Mouse (Mus musculus) spleen, embryonic (tissue): ENCODE data around the gene Casc3.
"Not testable (repeated sequence)": the region's sequence is repeated elsewhere in the genome, so short reads cannot be mapped to it uniquely, and the experiment has no call there.

Experiments
- CTCF ChIA-PET: fragments of 350-600 bp; sonication (Branson Sonifier 250); formaldehyde crosslinking; loops from one replicate; lab custom pipeline; 2022; lab: Charles Lee

Casc3 gene

GRCm38 (mm10) chr11:98816706-98817239 is 12.1 kb downstream of the Casc3 start:
- CTCF ChIA-PET: interaction anchor here (1.1 kb wide), 1 partner anchor 67 kb away, joined by 3 read pairs; no protein-coding TSS in a partner anchor

GRCm38 (mm10) chr11:98820968-98821367 is 16.3 kb downstream of the Casc3 start:
- CTCF ChIA-PET: interaction anchor here (0.7 kb wide), 1 partner anchor 62 kb away, joined by 4 read pairs; no protein-coding TSS in a partner anchor

- CTCF ChIA-PET: not testable (repeated sequence)
These were observed 21.4 kb downstream of the Casc3 start for GRCm38 (mm10) chr11:98826071-98826470.

- CTCF ChIA-PET: no interaction called here
These were observed 23.2 kb downstream of the Casc3 start for GRCm38 (mm10) chr11:98827877-98828276.

GRCm38 (mm10) chr11:98829091-98829775 is 24.5 kb downstream of the Casc3 start:
- CTCF ChIA-PET: interaction anchor here (0.6 kb wide), 1 partner anchor 170 kb away, joined by 10 read pairs; no protein-coding TSS in a partner anchor

- CTCF ChIA-PET: interaction anchor here (0.5 to 0.7 kb wide), 3 partner anchors 12 to 154 kb away, joined by 3 read pairs; no protein-coding TSS in a partner anchor
These were observed 25.2 kb downstream of the Casc3 start for GRCm38 (mm10) chr11:98829875-98830274.

- CTCF ChIA-PET: interaction anchor here (0.7 kb wide), 2 partner anchors 52 to 308 kb away, joined by 3 to 5 read pairs; no protein-coding TSS in a partner anchor
These were observed 30.6 kb downstream of the Casc3 start for GRCm38 (mm10) chr11:98835296-98835695.

GRCm38 (mm10) chr11:98835725-98836124 is 31.0 kb downstream of the Casc3 start:
- CTCF ChIA-PET: interaction anchor here (0.7 kb wide), 2 partner anchors 51 to 309 kb away, joined by 3 to 5 read pairs; no protein-coding TSS in a partner anchor

GRCm38 (mm10) chr11:98836128-98836527 is 31.4 kb downstream of the Casc3 start:
- CTCF ChIA-PET: interaction anchor here (0.6 kb wide), 1 partner anchor 1470 kb away, joined by 3 read pairs; no protein-coding TSS in a partner anchor

- CTCF ChIA-PET: interaction anchor here (0.6 to 0.7 kb wide), 2 partner anchors 574 to 1470 kb away, joined by 3 to 4 read pairs; no protein-coding TSS in a partner anchor
These were observed 32.0 kb downstream of the Casc3 start, which contains the start of gene Rapgefl1 for GRCm38 (mm10) chr11:98836651-98837141. TSS of gene Rapgefl1 (plus strand) at chr11:98836785.

GRCm38 (mm10) chr11:98837231-98837704 is 32.6 kb downstream of the Casc3 start:
- CTCF ChIA-PET: interaction anchor here (0.5 to 0.7 kb wide), 3 partner anchors 81 to 574 kb away, joined by 3 to 4 read pairs (median 3); no protein-coding TSS in a partner anchor

GRCm38 (mm10) chr11:98837917-98838316 is 33.2 kb downstream of the Casc3 start:
- CTCF ChIA-PET: interaction anchor here (0.5 to 0.6 kb wide), 5 partner anchors 17 to 190 kb away, joined by 3 to 6 read pairs (median 3); no protein-coding TSS in a partner anchor

- CTCF ChIA-PET: interaction anchor here (0.5 to 0.8 kb wide), 4 partner anchors 17 to 103 kb away, joined by 3 to 6 read pairs (median 4); no protein-coding TSS in a partner anchor
These were observed 33.8 kb downstream of the Casc3 start for GRCm38 (mm10) chr11:98838512-98838911.

GRCm38 (mm10) chr11:98839402-98839801 is 34.7 kb downstream of the Casc3 start:
- CTCF ChIA-PET: no interaction called here

- CTCF ChIA-PET: no interaction called here
These were observed 35.2 kb downstream of the Casc3 start for GRCm38 (mm10) chr11:98839897-98840296.

GRCm38 (mm10) chr11:98846016-98846415 is 41.3 kb downstream of the Casc3 start:
- CTCF ChIA-PET: no interaction called here

- CTCF ChIA-PET: interaction anchor here (0.6 kb wide), 1 partner anchor 45 kb away, joined by 4 read pairs; no protein-coding TSS in a partner anchor
These were observed 42.3 kb downstream of the Casc3 start for GRCm38 (mm10) chr11:98846865-98847604.

- CTCF ChIA-PET: no interaction called here
These were observed 44.6 kb downstream of the Casc3 start for GRCm38 (mm10) chr11:98849196-98849894.

GRCm38 (mm10) chr11:98850100-98851093 is 45.7 kb downstream of the Casc3 start:
- CTCF ChIA-PET: interaction anchor here (0.6 to 0.8 kb wide), 2 partner anchors 48 to 1704 kb away, joined by 3 to 6 read pairs; no protein-coding TSS in a partner anchor
